Comparison of ENCODE assay signal across 1 mouse cellular context in the genomic region with DNA sequence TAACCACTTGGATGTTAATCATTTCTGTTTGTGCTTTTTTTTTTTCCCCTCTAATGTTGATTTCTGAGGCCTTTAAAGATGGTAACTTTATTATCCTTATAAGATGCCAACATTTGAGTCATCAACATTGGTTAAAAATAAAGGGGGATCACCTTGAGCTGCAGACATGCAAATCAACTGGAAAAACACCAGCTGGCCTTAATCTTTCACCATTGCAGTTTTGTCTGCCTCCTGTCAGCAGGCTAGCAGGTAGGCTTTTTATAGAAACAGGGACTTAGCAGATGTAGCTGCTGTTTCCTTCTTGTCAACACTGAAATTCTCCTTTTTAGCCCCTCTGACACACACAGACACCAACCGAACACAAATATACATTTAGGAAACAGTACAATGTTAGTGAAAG.
TF ChIP-seq lines count a peak whose summit lies in the region.

No protein-coding gene starts in this region.

TF ChIP-seq in CH12.LX, 34 proteins besides CTCF, POLR2A, EP300 and RAD21 (continued from another document):
- TF ChIP-seq USF2 (conservative IDR thresholded peaks at IDR 0.05; ENCODE audit: low read depth, low read length) (no peak), BHLHE40 (IDR thresholded peaks at IDR 0.05; ENCODE audit: low read depth, low read length) (peak; percentile 30), RCOR1 (conservative IDR thresholded peaks at IDR 0.05; ENCODE audit: low read depth, low read length) (no peak), HCFC1 (IDR thresholded peaks at IDR 0.05; ENCODE audit: low read depth, low read length) (no peak), CHD1 (IDR thresholded peaks at IDR 0.05; ENCODE audit: low read depth, low read length) (no peak), ETS1 (conservative IDR thresholded peaks at IDR 0.05; ENCODE audit: low read depth, low read length) (peak; percentile 91), PAX5 (IDR thresholded peaks at IDR 0.05; ENCODE audit: low read length) (no peak), POLR2AphosphoS2 (IDR thresholded peaks at IDR 0.05; ENCODE audit: low read depth, low read length) (no peak), MAX (IDR thresholded peaks at IDR 0.05; ENCODE audit: low read length) (no peak), USF1 (IDR thresholded peaks at IDR 0.05; ENCODE audit: low read depth, low read length) (no peak), MAZ (IDR thresholded peaks at IDR 0.05; ENCODE audit: low read depth, low read length) (no peak), MEF2A (IDR thresholded peaks at IDR 0.05; ENCODE audit: borderline replicate concordance, low read depth, low read length) (peak; percentile 95), TBP (conservative IDR thresholded peaks at IDR 0.05; ENCODE audit: low read depth, low read length) (no peak), MAFK (IDR thresholded peaks at IDR 0.05; ENCODE audit: insufficient replicate concordance, low read length) (0 out of 2 replicates have a peak, but pooled peaks have one; percentile 51), IRF4 (IDR thresholded peaks at IDR 0.05; ENCODE audit: low read depth, low read length) (peak; percentile 34; the same call in 1 of the 2 replicates), TCF12 (IDR thresholded peaks at IDR 0.05; ENCODE audit: low read depth, low read length) (peak; percentile 36; the same call in 1 of the 2 replicates)
TF ChIP-seq in CH12.LX: peak in this region for 7.
